Mouse (Mus musculus) liver, embryonic 14.5 days (tissue): ENCODE data around the gene Rprd2. TPM values are rescaled to one million over a fixed set of nuclear protein-coding genes. Genes with fewer than 3 reads are reported as not detected.

Source experiments
- ATAC-seq: fragments of 200-750 bp; cut with Nextera tagmentation; 2 replicates; pipeline ENCODE4 v1.8.0; 2017; ENCODE audit warnings: moderate number of reproducible peaks, mild to moderate bottlenecking, moderate library complexity; ENCODE audit not compliant: insufficient read depth
- DNase-seq, 3 experiments: peaks; one replicate each; pipeline ENCODE4 v3.0.0-alpha.2; 2012 to 2013; ENCODE audit warnings: low read depth in 3 of 3, low spot score in 3 of 3
- H3K27ac ChIP-seq: fragments of 300-500 bp; sonication (generic); 2 replicates; pipeline ENCODE4 v1.5.1; 2014; ENCODE audit warnings: moderate library complexity, mild to moderate bottlenecking, control low read depth, inconsistent platforms
- H3K27me3 ChIP-seq: fragments of 300-500 bp; sonication (generic); 2 replicates; pipeline ENCODE4 v1.6.1; 2014; ENCODE audit warnings: mild to moderate bottlenecking, low read length, moderate library complexity; ENCODE audit not compliant: control insufficient read depth, insufficient read depth
- H3K36me3 ChIP-seq: fragments of 300-500 bp; sonication (generic); replicated peaks from 2 replicates; pipeline ENCODE4 v1.6.1; 2014; ENCODE audit warnings: low read depth; ENCODE audit not compliant: control insufficient read depth, insufficient read depth
- H3K4me1 ChIP-seq, 2 experiments: fragments of 200-500 bp in 1 of 2; fragments of 300-500 bp in 1 of 2; sonication (generic) in 1 of 2; replicated peaks; 2 replicates each; pipeline ENCODE4 v1.6.1; 2012 to 2014; ENCODE audit warnings: antibody characterized with exemption in 1 of 2, inconsistent platforms in 1 of 2, low read length in 1 of 2; ENCODE audit not compliant: control insufficient read depth in 2 of 2, insufficient read depth in 2 of 2
- H3K4me2 ChIP-seq: fragments of 300-500 bp; sonication (generic); 2 replicates; pipeline ENCODE4 v1.6.1; 2014; ENCODE audit warnings: low read depth, mild to moderate bottlenecking, control low read depth, moderate library complexity
- H3K4me3 ChIP-seq, 2 experiments: fragments of 200-500 bp in 1 of 2; fragments of 300-500 bp in 1 of 2; sonication (generic) in 1 of 2; 2 replicates each; pipeline ENCODE4 v1.5.1; 2012 to 2014; ENCODE audit warnings: low read depth in 2 of 2, low read length in 2 of 2, mild to moderate bottlenecking in 2 of 2, control low read depth in 1 of 2, inconsistent platforms in 1 of 2, moderate library complexity in 1 of 2; ENCODE audit not compliant: insufficient read depth in 1 of 2
- H3K9ac ChIP-seq: fragments of 300-500 bp; sonication (generic); replicated peaks from 2 replicates; pipeline ENCODE4 v1.6.1; 2014; ENCODE audit warnings: mild to moderate bottlenecking, control low read depth, moderate library complexity
- H3K9me3 ChIP-seq: fragments of 300-500 bp; sonication (generic); 2 replicates; pipeline ENCODE4 v1.6.1; 2016; ENCODE audit warnings: low read length, mixed read lengths; ENCODE audit not compliant: control insufficient read depth
- CTCF ChIP-seq: IDR thresholded peaks from 2 replicates; pipeline ENCODE4 v1.5.1; 2016; ENCODE audit warnings: antibody characterized with exemption, low read depth, control low read depth
- EP300 ChIP-seq: IDR thresholded peaks from 2 replicates; pipeline ENCODE4 v1.6.1; 2016; ENCODE audit warnings: antibody characterized with exemption, low read depth
- WGBS: fragments of 180-500 bp; shearing (Covaris S2); extraction: QIAGEN DNeasy Blood & Tissue Kit; methylation state at CpG from one replicate; pipeline ENCODE4 v1.1.7; 2014; ENCODE audit not compliant: insufficient replicate concordance; 5-methylcytosine and 5-hydroxymethylcytosine counted together
- polyA plus RNA-seq, 2 experiments: library from polyadenylated mRNA; depleted of rRNA in 1 of 2; stranded (reverse) in 1 of 2; unstranded in 1 of 2; fragments of >200 nt; fragmentation: Nextera tagmentation in 1 of 2; extraction: Ambion mirVana in 1 of 2; gene quantifications; 2 replicates each; pipeline versions ENCODE4 v1.2.1 to v1.2.3; 2012 to 2014

The Rprd2 gene
- polyA plus RNA-seq, 2 experiments: 5.3 to 6.6 TPM

DNA sequence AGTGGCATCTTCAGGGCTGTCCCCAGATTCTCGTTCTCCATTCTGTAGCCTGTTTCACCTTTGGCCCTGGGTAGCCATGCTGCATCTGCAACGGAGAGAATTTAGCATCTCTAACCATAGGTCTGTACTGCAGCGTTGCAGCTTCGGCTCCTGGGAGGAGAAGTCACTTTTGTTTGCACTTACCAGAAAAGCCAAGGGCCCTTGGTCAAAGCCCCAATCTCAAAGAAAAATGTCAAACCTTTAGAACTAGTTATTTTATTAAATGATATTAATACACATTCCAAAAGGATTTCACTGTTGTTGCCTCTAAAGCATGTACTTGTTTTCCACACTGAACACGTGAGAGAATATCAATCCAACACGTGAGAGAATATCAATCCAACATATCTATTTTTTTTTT, 58.6 kb downstream of the Rprd2 start, which contains the start of gene Tars2:
TSS of gene Tars2 (minus strand) at position 101 of the 400 bp plus-strand sequence.
- H3K9ac ChIP-seq: no peak within 1 kb of the TSS
- WGBS: 74% methylated on average over 6 of the region's 6 CpGs
- no peaks in the 10 kb centered on the region for H3K4me1 ChIP-seq
- DNase-seq (no peak), ATAC-seq (no peak)
- H3K36me3 ChIP-seq: peaks cover 10% of the 10 kb centered on the region
- H3K4me3 ChIP-seq: no peak within 1 kb of the TSS
- no peaks in the 10 kb centered on the region; the same call in 1 of the 2 replicates for H3K27me3 ChIP-seq
- H3K9me3 ChIP-seq: no peaks in the 10 kb centered on the region
- H3K4me2 ChIP-seq: no peak within 1 kb of the TSS
- TF ChIP-seq EP300 (no peak), CTCF (no peak)
- H3K27ac ChIP-seq: no peak within 1 kb of the TSS

DNA sequence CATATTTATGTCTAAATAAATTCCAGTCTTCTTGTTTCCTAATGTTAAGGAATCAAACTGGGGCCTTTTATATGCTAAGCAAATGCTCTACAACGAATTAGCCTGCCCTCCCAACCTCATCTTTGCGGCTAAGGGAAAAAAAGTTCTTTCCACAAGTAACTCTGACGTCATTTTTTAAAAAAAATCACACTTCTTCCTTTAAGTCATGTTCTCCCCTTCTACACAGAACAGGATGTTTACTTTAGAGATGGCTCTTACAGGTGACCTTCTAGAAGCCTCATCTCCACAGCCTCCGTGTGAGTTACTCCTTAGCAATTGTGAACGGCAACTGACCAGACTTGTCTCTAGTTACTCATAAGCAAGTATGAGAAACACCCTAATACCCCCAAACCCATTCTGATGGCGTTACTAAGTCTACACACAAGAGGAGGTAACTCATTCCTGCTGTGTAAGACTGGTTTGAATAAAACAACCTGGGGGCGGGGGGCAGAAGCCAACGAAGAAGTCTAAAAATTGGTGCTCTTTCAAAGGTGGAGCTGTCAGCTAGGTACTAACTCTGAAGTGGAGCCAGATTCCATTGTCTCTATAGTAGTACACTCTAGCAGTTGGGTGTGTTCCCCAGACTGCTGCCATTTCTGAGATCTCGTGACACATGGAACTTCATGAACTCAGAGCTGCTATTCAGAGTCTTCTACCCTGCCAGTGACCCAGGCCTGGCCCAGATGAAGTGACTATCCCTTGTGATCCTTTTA, 60.0 kb downstream of the Rprd2 start:
- H3K4me2 ChIP-seq: no peak overlapping the region
- WGBS: 40% methylated on average over 9 of the region's 9 CpGs
- H3K9ac ChIP-seq: no peak overlapping the region
- no peak overlapping the region for H3K4me3 ChIP-seq
- no peak for ATAC-seq
- H3K9me3 ChIP-seq: no peaks in the 10 kb centered on the region
- no peaks in the 10 kb centered on the region; the same call in 1 of the 2 replicates for H3K27me3 ChIP-seq
- H3K36me3 ChIP-seq: no peaks in the 10 kb centered on the region
- no peak for TF ChIP-seq EP300
- no peak for TF ChIP-seq CTCF
- H3K27ac ChIP-seq: no peak overlapping the region
- DNase-seq: no peak
- H3K4me1 ChIP-seq: peaks cover 0 to under 1% of the 10 kb centered on the region in 2 experiments; a peak in 1 of 4 replicates

DNA sequence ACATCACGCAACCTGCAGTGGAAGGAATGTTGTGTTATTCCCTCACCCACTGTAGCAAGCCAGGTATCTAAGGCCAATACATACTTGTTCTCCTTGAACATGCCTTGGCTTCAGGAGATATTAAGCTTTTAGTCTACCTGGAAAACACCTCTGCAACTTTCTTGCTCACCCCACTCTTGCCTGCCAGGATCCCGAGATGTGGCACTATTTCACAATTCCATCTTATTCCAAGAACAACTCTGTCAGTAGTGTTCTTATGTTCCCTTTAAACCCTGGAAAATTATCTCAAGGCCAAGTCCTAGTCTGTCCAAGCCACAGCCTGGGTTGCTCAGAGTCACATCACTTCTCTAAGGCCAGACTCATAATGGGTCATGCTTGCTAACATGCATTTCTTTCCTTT, 61.9 kb downstream of the Rprd2 start:
- Histone ChIP-seq H3K27ac (no peak overlapping the region), H3K4me3 (no peak overlapping the region), H3K4me1 (peaks cover 0 to 3% of the 10 kb centered on the region in 2 experiments; a peak in 1 of 4 replicates), H3K27me3 (no peaks in the 10 kb centered on the region; the same call in 1 of the 2 replicates), H3K4me2 (no peak overlapping the region), H3K9me3 (no peaks in the 10 kb centered on the region), H3K36me3 (peaks cover 8% of the 10 kb centered on the region), H3K9ac (no peak overlapping the region)
- ATAC-seq (no peak), DNase-seq (no peak)
- 78% methylated on average over 2 of the region's 2 CpGs for WGBS
- TF ChIP-seq EP300 (no peak), CTCF (no peak)

DNA sequence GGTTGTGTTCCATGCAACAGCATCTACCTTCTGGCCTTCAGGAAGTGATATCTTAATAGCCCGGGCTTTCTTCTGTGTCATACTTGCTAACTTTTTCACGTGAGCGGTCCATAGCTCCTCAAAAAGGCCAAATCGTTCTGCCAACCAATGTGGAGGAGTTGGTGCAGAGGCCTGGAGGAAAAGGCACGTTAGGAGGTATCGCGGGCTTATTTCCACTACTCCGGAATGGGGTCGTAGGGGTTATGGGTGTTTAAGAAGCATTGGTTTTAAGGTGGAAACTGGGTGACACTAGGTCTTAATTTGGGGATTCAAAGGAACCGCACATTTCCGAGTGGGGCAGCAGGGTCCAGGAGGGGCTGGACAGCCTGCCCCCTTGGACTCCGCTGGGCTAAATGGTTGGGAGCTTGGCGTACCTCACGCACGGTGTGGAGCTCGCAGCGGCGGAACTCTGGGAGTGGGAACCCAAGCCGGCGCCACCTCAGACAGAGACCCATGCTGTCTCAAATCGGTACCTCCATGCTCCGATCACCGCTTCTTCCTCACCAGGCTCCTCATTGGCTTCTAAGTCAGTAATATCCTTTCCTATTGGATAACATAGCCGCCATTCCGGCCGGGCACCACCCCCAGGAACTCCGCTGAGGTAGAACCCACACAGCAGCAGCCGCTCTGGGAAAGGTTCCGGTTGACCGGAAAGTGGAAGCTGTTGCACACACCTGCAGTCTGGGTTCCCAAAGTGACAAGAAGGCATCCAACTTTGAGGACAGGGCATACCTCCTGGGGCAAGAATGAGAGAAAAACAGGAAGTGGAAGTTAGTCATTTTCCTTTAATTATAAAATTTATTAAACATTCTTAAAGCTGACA, 64.1 kb downstream of the Rprd2 start:
- TF ChIP-seq CTCF (no peak), EP300 (peak; percentile 43; the same call in 1 of the 2 replicates)
- Histone ChIP-seq H3K4me1 (peaks cover 0 to 3% of the 10 kb centered on the region in 2 experiments; a peak in 1 of 4 replicates), H3K36me3 (peaks cover 14% of the 10 kb centered on the region), H3K27ac (peak overlapping the region; percentile 55; the same call in 1 of the 2 replicates), H3K9ac (peak overlapping the region; percentile 88), H3K27me3 (no peaks in the 10 kb centered on the region; the same call in 1 of the 2 replicates), H3K9me3 (no peaks in the 10 kb centered on the region), H3K4me2 (peak overlapping the region; percentile 91), H3K4me3 (peak overlapping the region; percentile 90 to 91)
- ATAC-seq (peak; percentile 99), DNase-seq (peak; percentile 85 to 88 (median 87))
- WGBS: under 1% methylated on average over 30 of the region's 30 CpGs
